Mouse (Mus musculus) forebrain, postnatal 0 days (tissue): Measurements from ENCODE around the gene Gpr45. TPM values are rescaled to one million over a fixed set of nuclear protein-coding genes. Genes with fewer than 3 reads are reported as not detected.
A peak's percentile ranks its signal among the peaks of the same experiment; 100 is the strongest.

Experiments
- ATAC-seq: fragments of 200-750 bp; cut with Nextera tagmentation; 2 replicates; pipeline ENCODE4 v1.8.0; 2017; ENCODE audit warnings: mild to moderate bottlenecking, moderate library complexity
- DNase-seq: peaks from one replicate; pipeline ENCODE4 v3.0.0-alpha.2; 2015
- H3K27ac ChIP-seq: fragments of 300-500 bp; sonication (generic); 2 replicates; pipeline ENCODE4 v1.5.1; 2014; ENCODE audit warnings: low read depth, mild to moderate bottlenecking, antibody characterized with exemption, low read length, moderate library complexity, mixed read lengths
- H3K27me3 ChIP-seq: fragments of 300-500 bp; sonication (generic); 2 replicates; pipeline ENCODE4 v1.6.1; 2014; ENCODE audit warnings: mild to moderate bottlenecking, low read length, mixed read lengths; ENCODE audit not compliant: insufficient read depth
- H3K36me3 ChIP-seq: fragments of 300-500 bp; sonication (generic); 2 replicates; pipeline ENCODE4 v1.6.1; 2014; ENCODE audit warnings: mild to moderate bottlenecking, moderate library complexity; ENCODE audit not compliant: insufficient read depth
- H3K4me1 ChIP-seq: fragments of 300-500 bp; sonication (generic); 2 replicates; pipeline ENCODE4 v1.6.1; 2014; ENCODE audit warnings: antibody characterized with exemption; ENCODE audit not compliant: insufficient read depth
- H3K4me2 ChIP-seq: fragments of 300-500 bp; sonication (generic); 2 replicates; pipeline ENCODE4 v1.6.1; 2014; ENCODE audit warnings: low read depth, mild to moderate bottlenecking, moderate library complexity
- H3K4me3 ChIP-seq: fragments of 300-500 bp; sonication (generic); 2 replicates; pipeline ENCODE4 v1.5.1; 2014; ENCODE audit warnings: low read depth, low read length, mixed read lengths
- H3K9ac ChIP-seq: fragments of 300-500 bp; sonication (generic); 2 replicates; pipeline ENCODE4 v1.6.1; 2014; ENCODE audit warnings: mild to moderate bottlenecking
- H3K9me3 ChIP-seq: fragments of 300-500 bp; sonication (generic); 2 replicates; pipeline ENCODE4 v1.6.1; 2016; ENCODE audit warnings: low read length
- CTCF ChIP-seq: sonication (generic); IDR thresholded peaks from 2 replicates; pipeline ENCODE4 v1.5.1; 2016; ENCODE audit warnings: antibody characterized with exemption, control low read depth, low read depth
- WGBS: fragments of 180-500 bp; shearing (Covaris S2); extraction: QIAGEN DNeasy Blood & Tissue Kit; methylation state at CpG from one replicate; pipeline ENCODE4 v1.1.7; 2014; 5-methylcytosine and 5-hydroxymethylcytosine counted together
- polyA plus RNA-seq: library from polyadenylated mRNA; unstranded; fragments of >200 nt; fragmentation: Nextera tagmentation; extraction: Ambion mirVana; gene quantifications from 2 replicates; pipeline ENCODE4 v1.2.1, GENCODE M21; 2015
- total RNA-seq: library from RNA; depleted of rRNA; stranded (reverse); fragments of >200 nt; gene quantifications from 2 replicates; pipeline ENCODE4 v1.2.3, GENCODE M21; 2014

Gpr45 gene
- total and polyA plus RNA-seq, 2 experiments from 2014 or later: 16.3 to 21.1 TPM

GRCm38 (mm10) chr1:42923924-42924323, 28.7 kb upstream of the Gpr45 start:
- Histone ChIP-seq H3K4me1 (no peaks in the 10 kb centered on the region), H3K27ac (0 out of 2 replicates have a peak overlapping the region, but pooled peaks have one; percentile 3), H3K36me3 (no peaks in the 10 kb centered on the region), H3K27me3 (no peaks in the 10 kb centered on the region), H3K4me2 (no peak overlapping the region), H3K4me3 (no peak overlapping the region), H3K9me3 (no peaks in the 10 kb centered on the region), H3K9ac (no peak overlapping the region)
- ATAC-seq (peak; percentile 78), DNase-seq (peak; percentile 29)
- WGBS: 18% methylated on average over 5 of the region's 5 CpGs
- no peak for TF ChIP-seq CTCF

- WGBS: 74% methylated on average over 1 of the region's 1 CpGs
- no peak for DNase-seq
- ATAC-seq: no peak
- Histone ChIP-seq H3K4me3 (no peak overlapping the region), H3K9me3 (no peaks in the 10 kb centered on the region), H3K4me1 (no peaks in the 10 kb centered on the region), H3K27me3 (no peaks in the 10 kb centered on the region), H3K36me3 (no peaks in the 10 kb centered on the region), H3K9ac (no peak overlapping the region), H3K4me2 (no peak overlapping the region), H3K27ac (no peak overlapping the region)
- TF ChIP-seq CTCF: no peak
These were observed 19.1 kb upstream of the Gpr45 start for GRCm38 (mm10) chr1:42933613-42934012.

- Histone ChIP-seq H3K27me3 (no peaks in the 10 kb centered on the region), H3K36me3 (no peaks in the 10 kb centered on the region), H3K9me3 (no peaks in the 10 kb centered on the region), H3K4me2 (no peak overlapping the region), H3K4me3 (no peak overlapping the region), H3K27ac (no peak overlapping the region), H3K9ac (no peak overlapping the region), H3K4me1 (no peaks in the 10 kb centered on the region)
- no peak for ATAC-seq
- 84% methylated on average over 4 of the region's 4 CpGs for WGBS
- DNase-seq: no peak
- no peak for TF ChIP-seq CTCF
These were observed 4.2 kb upstream of the Gpr45 start for GRCm38 (mm10) chr1:42948486-42948885.

GRCm38 (mm10) chr1:42953482-42953822, 780 bp downstream of the Gpr45 start:
- Histone ChIP-seq H3K4me3 (peak overlapping the region; percentile 79), H3K9me3 (no peaks in the 10 kb centered on the region), H3K27ac (peak overlapping the region; percentile 94), H3K36me3 (no peaks in the 10 kb centered on the region), H3K4me2 (peak overlapping the region; percentile 76), H3K27me3 (no peaks in the 10 kb centered on the region), H3K4me1 (peaks cover 5% of the 10 kb centered on the region; the same call in 1 of the 2 replicates), H3K9ac (peak overlapping the region; percentile 97)
- TF ChIP-seq CTCF: no peak
- ATAC-seq (peak; percentile 69), DNase-seq (peak; percentile 53)
- WGBS: 4% methylated on average over 16 of the region's 16 CpGs

GRCm38 (mm10) chr1:42956828-42957227, 4.2 kb downstream of the Gpr45 start:
- H3K27ac ChIP-seq: no peak overlapping the region
- peaks cover 5% of the 10 kb centered on the region; the same call in 1 of the 2 replicates for H3K4me1 ChIP-seq
- TF ChIP-seq CTCF: no peak
- no peak overlapping the region for H3K9ac ChIP-seq
- no peaks in the 10 kb centered on the region for H3K27me3 ChIP-seq
- WGBS: 100% methylated on average over 1 of the region's 1 CpGs
- no peaks in the 10 kb centered on the region for H3K9me3 ChIP-seq
- H3K4me2 ChIP-seq: no peak overlapping the region
- DNase-seq (no peak), ATAC-seq (no peak)
- 0 out of 2 replicates have a peak, but pooled peaks cover 8% of the 10 kb centered on the region for H3K36me3 ChIP-seq
- H3K4me3 ChIP-seq: no peak overlapping the region

GRCm38 (mm10) chr1:42983082-42983771, 30.6 kb downstream of the Gpr45 start:
- no peaks in the 10 kb centered on the region for H3K27me3 ChIP-seq
- H3K27ac ChIP-seq: no peak overlapping the region
- ATAC-seq (no peak), DNase-seq (no peak)
- H3K36me3 ChIP-seq: no peaks in the 10 kb centered on the region
- WGBS: 83% methylated on average over 8 of the region's 8 CpGs
- H3K4me2 ChIP-seq: no peak overlapping the region
- H3K4me3 ChIP-seq: no peak overlapping the region
- no peak overlapping the region for H3K9ac ChIP-seq
- TF ChIP-seq CTCF: no peak
- H3K9me3 ChIP-seq: no peaks in the 10 kb centered on the region
- no peaks in the 10 kb centered on the region for H3K4me1 ChIP-seq

GRCm38 (mm10) chr1:42984119-42984518, 31.4 kb downstream of the Gpr45 start:
- no peak for ATAC-seq
- Histone ChIP-seq H3K9me3 (no peaks in the 10 kb centered on the region), H3K27me3 (no peaks in the 10 kb centered on the region), H3K9ac (no peak overlapping the region), H3K4me3 (no peak overlapping the region), H3K36me3 (no peaks in the 10 kb centered on the region), H3K4me2 (no peak overlapping the region), H3K27ac (no peak overlapping the region), H3K4me1 (no peaks in the 10 kb centered on the region)
- TF ChIP-seq CTCF: no peak
- WGBS: 97% methylated on average over 3 of the region's 3 CpGs
- no peak for DNase-seq
